Mouse (Mus musculus) heart, postnatal 0 days (tissue): ENCODE measurements around the gene Slc38a2.

Source experiments
- CTCF ChIP-seq: IDR thresholded peaks from 2 replicates; pipeline ENCODE4 v1.5.1; 2016; ENCODE audit warnings: antibody characterized with exemption, control low read depth, low read depth
- EP300 ChIP-seq: IDR thresholded peaks from 2 replicates; pipeline ENCODE4 v1.6.1; 2016; ENCODE audit warnings: antibody characterized with exemption, low read depth

DNA sequence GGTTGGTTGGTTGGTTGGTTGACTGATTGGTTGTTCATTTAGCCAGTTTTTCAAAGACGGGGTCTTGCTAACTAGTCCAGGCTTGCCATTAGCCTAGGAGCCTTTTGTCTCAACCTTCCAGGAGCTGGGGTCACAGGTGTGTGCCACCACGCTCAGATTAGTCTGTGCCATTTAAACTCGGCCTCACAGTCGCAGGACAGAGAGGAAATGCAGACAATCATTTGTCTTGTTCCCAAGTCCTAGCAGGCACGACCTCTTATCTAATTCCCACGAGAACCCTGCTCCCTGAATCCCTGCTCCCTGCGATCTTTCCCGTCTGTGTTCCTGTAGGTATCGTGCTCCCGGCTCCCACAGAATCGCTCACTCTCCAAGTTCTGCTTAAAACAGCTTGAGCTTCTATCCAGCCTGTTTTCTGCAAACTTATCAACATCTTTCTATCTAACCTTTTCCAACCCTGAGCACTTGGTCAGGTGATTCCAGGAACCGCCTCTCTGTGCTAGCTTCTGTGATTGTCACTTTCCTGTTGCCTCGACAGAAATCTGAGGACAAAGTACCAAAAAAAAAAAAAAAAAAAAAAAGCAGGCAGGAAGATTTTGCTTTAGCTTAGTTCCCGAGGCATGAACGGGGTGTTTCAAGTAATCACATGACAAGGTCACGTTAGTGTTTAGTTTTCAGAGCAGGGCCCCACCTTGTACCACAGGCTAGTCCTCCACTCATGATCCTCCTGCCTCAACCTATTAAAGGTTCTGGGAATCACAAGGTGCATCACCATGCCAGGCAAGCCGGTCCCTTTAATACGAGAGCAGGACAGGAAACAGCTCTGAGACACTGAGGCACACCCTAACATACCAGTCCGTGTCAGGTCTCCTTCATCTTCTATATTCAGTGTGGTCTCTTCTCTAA lies 20.4 kb downstream of the Slc38a2 start:
- no peak for TF ChIP-seq CTCF
- TF ChIP-seq EP300 = no peak
